Mouse (Mus musculus): ENCODE data around the gene Vrk3. TPM values are rescaled to one million over a fixed set of nuclear protein-coding genes. Genes with fewer than 3 reads are reported as not detected.

The Vrk3 gene
- polyA plus RNA-seq, 1 experiment from 2014 or later, result 26.8 TPM

GRCm38 (mm10) chr7:44776849-44777498 lies 28.8 kb downstream of the Vrk3 start:
- Histone ChIP-seq H3K9me3 (ENCODE audit: control insufficient read depth, low read length) (no peaks in the 10 kb centered on the region), H3K9ac (replicated peaks; ENCODE audit: low read length) (no peak overlapping the region), H3K36me3 (ENCODE audit: control insufficient read depth, insufficient read depth, low read length) (peaks cover 26% of the 10 kb centered on the region), H3K4me1 (ENCODE audit: control insufficient read depth, insufficient read depth, low read length) (no peaks in the 10 kb centered on the region), H3K4me3 (replicated peaks; ENCODE audit: low read depth, low read length) (no peak overlapping the region), H3K4me2 (ENCODE audit: low read length) (no peak overlapping the region), H3K27ac (replicated peaks; ENCODE audit: low read depth, low read length) (no peak overlapping the region), H3K27me3 (ENCODE audit: control insufficient read depth, insufficient read depth, low read length) (no peaks in the 10 kb centered on the region)
- DNase-seq (no peak), ATAC-seq (ENCODE audit: low FRiP score, low TSS enrichment) (no peak)
- WGBS, result 93% methylated on average over 9 of the region's 9 CpGs

DNA sequence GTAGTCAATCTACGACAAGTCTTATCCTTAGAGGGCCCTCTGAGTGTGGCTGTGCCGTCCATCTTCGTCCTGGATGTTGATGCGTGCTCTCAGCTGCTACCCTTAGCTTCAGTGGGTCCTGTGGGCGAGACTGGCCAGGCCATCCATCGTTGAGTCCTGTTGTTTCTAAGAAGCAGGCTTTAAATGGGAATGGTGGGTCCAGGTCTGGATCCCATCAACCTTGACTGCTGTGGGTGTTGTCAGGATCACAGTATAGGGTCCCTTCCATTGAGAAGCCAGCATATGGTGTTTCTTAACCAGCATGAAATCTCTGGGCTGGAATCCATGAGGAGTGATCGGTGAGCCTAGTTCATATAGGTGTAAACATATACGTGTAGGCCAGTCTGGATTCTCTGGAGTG lies 31.9 kb downstream of the Vrk3 start:
- H3K27ac ChIP-seq (replicated peaks; ENCODE audit: low read depth, low read length), result no peak overlapping the region
- no peak overlapping the region for H3K9ac ChIP-seq (replicated peaks; ENCODE audit: low read length)
- H3K27me3 ChIP-seq (ENCODE audit: control insufficient read depth, insufficient read depth, low read length), result no peaks in the 10 kb centered on the region
- H3K4me3 ChIP-seq (replicated peaks; ENCODE audit: low read depth, low read length), result no peak overlapping the region
- no peaks in the 10 kb centered on the region for H3K4me1 ChIP-seq (ENCODE audit: control insufficient read depth, insufficient read depth, low read length)
- no peak overlapping the region for H3K4me2 ChIP-seq (ENCODE audit: low read length)
- 90% methylated on average over 8 of the region's 8 CpGs for WGBS
- peaks cover 11% of the 10 kb centered on the region for H3K36me3 ChIP-seq (ENCODE audit: control insufficient read depth, insufficient read depth, low read length)
- DNase-seq (no peak), ATAC-seq (ENCODE audit: low FRiP score, low TSS enrichment) (no peak)
- no peaks in the 10 kb centered on the region for H3K9me3 ChIP-seq (ENCODE audit: control insufficient read depth, low read length)

DNA sequence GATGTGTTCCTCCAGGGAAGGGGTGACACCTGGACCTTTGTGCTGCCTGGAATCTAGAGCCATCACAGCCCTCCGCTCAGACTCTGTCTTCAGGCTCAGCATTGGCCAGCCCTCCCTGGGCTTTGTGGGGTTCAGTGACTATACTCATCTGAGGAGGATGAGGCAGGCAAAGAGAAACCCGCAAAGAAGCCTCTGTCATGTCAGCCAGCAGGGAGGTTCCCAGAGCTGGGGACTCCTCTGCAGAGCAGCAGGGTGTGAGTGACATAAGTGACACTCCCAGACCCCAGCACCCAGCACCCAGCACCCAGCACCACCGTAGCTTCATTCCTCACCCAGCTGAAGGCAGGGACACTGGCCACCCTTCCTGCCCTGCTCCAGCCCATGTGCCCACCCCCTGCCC lies 41.3 kb downstream of the Vrk3 start:
- no peak overlapping the region for H3K4me2 ChIP-seq (ENCODE audit: low read length)
- H3K9me3 ChIP-seq (ENCODE audit: control insufficient read depth, low read length), result no peaks in the 10 kb centered on the region
- no peaks in the 10 kb centered on the region for H3K27me3 ChIP-seq (ENCODE audit: control insufficient read depth, insufficient read depth, low read length)
- no peaks in the 10 kb centered on the region for H3K4me1 ChIP-seq (ENCODE audit: control insufficient read depth, insufficient read depth, low read length)
- DNase-seq, result no peak
- no peak overlapping the region for H3K9ac ChIP-seq (replicated peaks; ENCODE audit: low read length)
- H3K27ac ChIP-seq (replicated peaks; ENCODE audit: low read depth, low read length), result no peak overlapping the region
- no peaks in the 10 kb centered on the region for H3K36me3 ChIP-seq (ENCODE audit: control insufficient read depth, insufficient read depth, low read length)
- 80% methylated on average over 3 of the region's 3 CpGs for WGBS
- no peak for ATAC-seq (ENCODE audit: low FRiP score, low TSS enrichment)
- H3K4me3 ChIP-seq (replicated peaks; ENCODE audit: low read depth, low read length), result no peak overlapping the region

DNA sequence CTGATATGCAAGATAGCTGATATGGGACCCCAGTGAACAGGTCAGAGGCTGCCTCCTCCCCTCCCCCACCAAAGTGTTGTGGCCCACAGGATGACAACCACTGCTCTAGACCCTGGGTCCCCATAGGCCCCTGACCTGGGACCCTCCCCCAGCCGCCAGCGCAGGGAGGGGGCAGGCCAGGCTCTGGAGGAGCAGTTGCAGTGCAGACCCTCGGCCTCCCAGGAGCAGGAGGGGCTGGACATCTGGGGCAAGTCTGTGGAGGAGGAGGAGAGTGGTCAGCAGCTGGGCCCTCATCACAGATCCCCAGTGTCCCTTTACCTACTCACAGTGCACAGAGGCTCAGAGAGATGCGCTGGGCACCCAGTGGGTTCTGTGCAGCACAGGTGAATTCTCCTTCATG lies 41.9 kb downstream of the Vrk3 start:
- Histone ChIP-seq H3K36me3 (ENCODE audit: control insufficient read depth, insufficient read depth, low read length) (no peaks in the 10 kb centered on the region), H3K9me3 (ENCODE audit: control insufficient read depth, low read length) (no peaks in the 10 kb centered on the region), H3K4me1 (ENCODE audit: control insufficient read depth, insufficient read depth, low read length) (no peaks in the 10 kb centered on the region), H3K4me2 (ENCODE audit: low read length) (no peak overlapping the region), H3K27ac (replicated peaks; ENCODE audit: low read depth, low read length) (no peak overlapping the region), H3K27me3 (ENCODE audit: control insufficient read depth, insufficient read depth, low read length) (no peaks in the 10 kb centered on the region), H3K4me3 (replicated peaks; ENCODE audit: low read depth, low read length) (no peak overlapping the region), H3K9ac (replicated peaks; ENCODE audit: low read length) (no peak overlapping the region)
- 56% methylated on average over 4 of the region's 4 CpGs for WGBS
- DNase-seq (no peak), ATAC-seq (ENCODE audit: low FRiP score, low TSS enrichment) (no peak)

- H3K4me1 ChIP-seq (ENCODE audit: control insufficient read depth, insufficient read depth, low read length), result no peaks in the 10 kb centered on the region
- no peaks in the 10 kb centered on the region for H3K36me3 ChIP-seq (ENCODE audit: control insufficient read depth, insufficient read depth, low read length)
- H3K4me3 ChIP-seq (replicated peaks; ENCODE audit: low read depth, low read length), result no peak overlapping the region
- H3K27ac ChIP-seq (replicated peaks; ENCODE audit: low read depth, low read length), result no peak overlapping the region
- no peak overlapping the region for H3K9ac ChIP-seq (replicated peaks; ENCODE audit: low read length)
- DNase-seq, result no peak
- ATAC-seq (ENCODE audit: low FRiP score, low TSS enrichment), result no peak
- 87% methylated on average over 6 of the region's 6 CpGs for WGBS
- no peak overlapping the region for H3K4me2 ChIP-seq (ENCODE audit: low read length)
- no peaks in the 10 kb centered on the region for H3K9me3 ChIP-seq (ENCODE audit: control insufficient read depth, low read length)
- H3K27me3 ChIP-seq (ENCODE audit: control insufficient read depth, insufficient read depth, low read length), result no peaks in the 10 kb centered on the region
These were observed 44.6 kb downstream of the Vrk3 start for GRCm38 (mm10) chr7:44792781-44793180.

GRCm38 (mm10) chr7:44808927-44809326 lies 60.7 kb downstream of the Vrk3 start:
- no peaks in the 10 kb centered on the region for H3K27me3 ChIP-seq (ENCODE audit: control insufficient read depth, insufficient read depth, low read length)
- H3K36me3 ChIP-seq (ENCODE audit: control insufficient read depth, insufficient read depth, low read length), result no peaks in the 10 kb centered on the region
- WGBS, result 88% methylated on average over 2 of the region's 2 CpGs
- no peak overlapping the region for H3K9ac ChIP-seq (replicated peaks; ENCODE audit: low read length)
- no peak overlapping the region for H3K27ac ChIP-seq (replicated peaks; ENCODE audit: low read depth, low read length)
- no peak for DNase-seq
- H3K4me1 ChIP-seq (ENCODE audit: control insufficient read depth, insufficient read depth, low read length), result no peaks in the 10 kb centered on the region
- no peak overlapping the region for H3K4me2 ChIP-seq (ENCODE audit: low read length)
- H3K9me3 ChIP-seq (ENCODE audit: control insufficient read depth, low read length), result no peaks in the 10 kb centered on the region
- no peak for ATAC-seq (ENCODE audit: low FRiP score, low TSS enrichment)
- H3K4me3 ChIP-seq (replicated peaks; ENCODE audit: low read depth, low read length), result no peak overlapping the region

DNA sequence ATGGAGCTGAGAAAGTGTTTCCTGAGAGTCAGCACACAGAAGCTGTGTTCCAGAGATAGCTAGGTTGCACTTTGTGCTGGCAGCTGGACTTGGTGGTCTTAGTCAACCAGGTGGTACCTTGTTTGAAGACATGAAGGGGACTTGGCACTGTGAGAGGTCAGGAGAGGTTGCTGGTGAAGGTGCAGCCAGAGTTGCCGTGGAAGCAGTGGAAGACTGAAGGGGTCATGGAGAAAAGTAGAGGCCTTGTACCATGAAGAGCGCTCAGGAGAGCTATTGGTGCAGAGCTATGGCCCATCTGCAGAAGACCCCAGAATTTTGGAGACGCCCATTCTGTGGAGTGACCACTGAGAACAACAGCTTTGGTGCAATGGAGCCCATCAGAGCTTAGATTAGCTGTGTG lies 61.3 kb downstream of the Vrk3 start:
- Histone ChIP-seq H3K4me2 (ENCODE audit: low read length) (no peak overlapping the region), H3K36me3 (ENCODE audit: control insufficient read depth, insufficient read depth, low read length) (no peaks in the 10 kb centered on the region), H3K27ac (replicated peaks; ENCODE audit: low read depth, low read length) (no peak overlapping the region), H3K9me3 (ENCODE audit: control insufficient read depth, low read length) (no peaks in the 10 kb centered on the region), H3K4me1 (ENCODE audit: control insufficient read depth, insufficient read depth, low read length) (no peaks in the 10 kb centered on the region), H3K4me3 (replicated peaks; ENCODE audit: low read depth, low read length) (no peak overlapping the region), H3K27me3 (ENCODE audit: control insufficient read depth, insufficient read depth, low read length) (no peaks in the 10 kb centered on the region), H3K9ac (replicated peaks; ENCODE audit: low read length) (no peak overlapping the region)
- WGBS, result 91% methylated on average over 3 of the region's 3 CpGs
- DNase-seq (no peak), ATAC-seq (ENCODE audit: low FRiP score, low TSS enrichment) (no peak)

- H3K9ac ChIP-seq (replicated peaks; ENCODE audit: low read length), result no peak overlapping the region
- H3K4me2 ChIP-seq (ENCODE audit: low read length), result no peak overlapping the region
- WGBS, result 81% methylated on average over 4 of the region's 4 CpGs
- no peak overlapping the region for H3K4me3 ChIP-seq (replicated peaks; ENCODE audit: low read depth, low read length)
- H3K4me1 ChIP-seq (ENCODE audit: control insufficient read depth, insufficient read depth, low read length), result 0 out of 2 replicates have a peak, but pooled peaks cover 6% of the 10 kb centered on the region
- no peak for ATAC-seq (ENCODE audit: low FRiP score, low TSS enrichment)
- no peaks in the 10 kb centered on the region for H3K27me3 ChIP-seq (ENCODE audit: control insufficient read depth, insufficient read depth, low read length)
- DNase-seq, result no peak
- H3K9me3 ChIP-seq (ENCODE audit: control insufficient read depth, low read length), result no peaks in the 10 kb centered on the region
- no peaks in the 10 kb centered on the region for H3K36me3 ChIP-seq (ENCODE audit: control insufficient read depth, insufficient read depth, low read length)
- no peak overlapping the region for H3K27ac ChIP-seq (replicated peaks; ENCODE audit: low read depth, low read length)
These were observed 62.2 kb downstream of the Vrk3 start for GRCm38 (mm10) chr7:44810365-44810764.

DNA sequence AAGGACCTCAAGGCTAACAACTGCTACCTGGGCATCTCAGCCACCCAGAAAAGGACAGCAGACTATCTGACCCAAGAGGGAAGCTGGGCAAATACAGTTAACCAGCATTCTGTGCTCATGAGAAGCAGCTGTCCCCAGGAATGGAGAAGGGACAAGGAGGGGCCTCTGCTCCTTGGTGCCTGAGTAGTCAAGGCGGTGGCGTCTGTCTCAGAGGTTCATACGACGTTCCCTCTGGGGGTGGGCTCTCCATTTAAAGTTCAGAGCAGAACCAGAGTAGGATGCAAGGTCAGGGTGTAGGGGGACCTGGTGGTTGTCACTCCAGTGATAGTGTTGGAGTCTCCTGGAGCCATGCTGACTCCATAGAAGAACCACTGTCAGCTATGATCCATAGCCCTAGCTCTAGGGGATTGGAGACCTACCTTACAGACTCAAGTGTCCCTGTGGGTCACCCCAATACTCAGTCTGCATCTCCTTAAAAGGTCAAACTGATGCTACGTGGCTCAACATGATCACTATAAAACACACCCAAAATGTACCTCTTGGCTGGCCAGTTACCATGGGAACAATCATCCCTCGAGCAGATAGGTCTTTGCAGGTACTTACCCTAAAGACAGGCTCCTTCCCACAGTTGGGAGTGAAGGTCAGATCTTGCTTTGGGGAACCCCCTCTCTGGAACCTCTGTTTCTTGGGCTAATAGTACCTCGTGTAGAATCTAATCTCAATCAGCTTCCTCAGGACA lies 62.8 kb downstream of the Vrk3 start:
- Histone ChIP-seq H3K27me3 (ENCODE audit: control insufficient read depth, insufficient read depth, low read length) (no peaks in the 10 kb centered on the region), H3K4me3 (replicated peaks; ENCODE audit: low read depth, low read length) (no peak overlapping the region), H3K4me2 (ENCODE audit: low read length) (no peak overlapping the region), H3K27ac (replicated peaks; ENCODE audit: low read depth, low read length) (no peak overlapping the region), H3K9ac (replicated peaks; ENCODE audit: low read length) (no peak overlapping the region), H3K4me1 (ENCODE audit: control insufficient read depth, insufficient read depth, low read length) (0 out of 2 replicates have a peak, but pooled peaks cover 8% of the 10 kb centered on the region), H3K36me3 (ENCODE audit: control insufficient read depth, insufficient read depth, low read length) (no peaks in the 10 kb centered on the region), H3K9me3 (ENCODE audit: control insufficient read depth, low read length) (no peaks in the 10 kb centered on the region)
- 92% methylated on average over 7 of the region's 7 CpGs for WGBS
- ATAC-seq (ENCODE audit: low FRiP score, low TSS enrichment) (no peak), DNase-seq (no peak)
